Mouse (Mus musculus): Measurements from ENCODE around the gene Il27ra.

GRCm38 (mm10) chr8:84076849-84077248 lies 34.5 kb upstream of the Il27ra start:
- TF ChIP-seq POLR2A (IDR thresholded peaks at IDR 0.05; ENCODE audit: low read depth, low read length) (no peak), CTCF (IDR thresholded peaks at IDR 0.05; ENCODE audit: borderline replicate concordance, insufficient read depth, low read length) (no peak)

Data from embryonic fibroblast, embryonic 13.5 days (primary cell).